Mouse (Mus musculus): ENCODE results near the gene Olfr980.
"Not testable (repeated sequence)": the region's sequence is repeated elsewhere in the genome, so short reads cannot be mapped to it uniquely, and the experiment has no call there.

Olfr980 gene

DNA sequence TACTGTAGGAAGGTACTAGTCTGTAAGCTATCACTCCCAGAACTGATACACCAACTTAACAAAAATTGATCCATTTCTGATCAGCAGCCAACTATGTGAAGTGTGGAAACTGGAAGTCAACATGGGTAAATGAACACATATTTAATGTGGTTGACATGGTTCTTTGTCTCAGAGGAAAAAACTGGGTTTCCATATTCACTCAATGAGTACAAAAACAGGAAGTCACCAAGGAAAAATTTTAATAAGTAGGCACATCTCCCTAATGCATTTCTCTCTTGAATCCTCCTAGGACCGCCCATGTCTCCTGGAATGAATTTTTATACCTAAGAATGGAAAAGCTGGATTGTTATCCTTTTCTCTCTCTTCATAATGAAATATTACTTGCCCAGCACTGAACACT, at the start of gene Olfr980:
TSS of gene Olfr980 (minus strand) at position 101 of the 400 bp plus-strand sequence.
- DNase-seq (ENCODE audit: low spot score in 2 of 2), result no peak

DNA sequence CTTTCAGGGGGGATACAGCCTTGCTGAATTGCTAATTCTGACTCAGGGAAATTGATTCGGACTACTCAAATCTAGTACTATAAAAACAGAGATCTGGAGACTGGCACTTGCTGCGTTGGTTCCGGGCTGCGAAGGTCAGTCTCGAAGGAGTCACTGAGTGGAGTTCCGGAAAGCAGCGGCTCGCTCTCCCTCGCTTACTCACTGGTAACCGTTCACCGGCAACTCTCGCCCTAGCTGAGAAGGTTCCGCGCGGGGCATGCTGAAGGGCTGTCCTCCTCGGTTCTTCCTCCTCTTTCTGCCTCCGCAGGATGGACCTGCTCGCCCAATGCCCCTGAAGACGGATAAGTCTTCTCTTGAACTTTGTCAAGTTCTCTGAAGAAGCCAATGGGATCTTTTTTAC, 40.8 kb upstream of the Olfr980 start:
- no peak for DNase-seq (ENCODE audit: low spot score in 2 of 2)

DNA sequence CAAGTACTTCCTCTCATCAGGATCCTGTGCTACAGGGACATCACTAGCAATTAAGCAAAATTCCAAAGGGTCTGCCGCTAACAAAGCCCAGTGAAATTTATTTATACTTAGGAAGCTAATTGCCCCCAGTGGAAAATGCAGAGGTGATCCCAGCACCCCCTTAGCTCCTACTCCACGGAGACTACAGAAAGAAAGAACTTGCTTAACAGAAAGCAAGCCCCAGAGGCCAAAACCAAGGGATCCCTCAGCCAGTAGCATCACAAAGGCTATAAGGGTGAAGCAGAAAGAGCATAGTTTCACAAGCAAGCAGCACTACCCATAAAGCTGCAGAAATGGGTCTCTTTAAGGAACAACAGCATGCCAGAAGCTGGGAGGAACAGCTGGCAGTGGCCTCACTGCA, 11.8 kb upstream of the Olfr980 start, which contains the start of gene Olfr981:
TSS of gene Olfr981 (plus strand) at position 301 of the 400 bp plus-strand sequence.
- DNase-seq (ENCODE audit: low spot score in 2 of 2), result no peak

DNA sequence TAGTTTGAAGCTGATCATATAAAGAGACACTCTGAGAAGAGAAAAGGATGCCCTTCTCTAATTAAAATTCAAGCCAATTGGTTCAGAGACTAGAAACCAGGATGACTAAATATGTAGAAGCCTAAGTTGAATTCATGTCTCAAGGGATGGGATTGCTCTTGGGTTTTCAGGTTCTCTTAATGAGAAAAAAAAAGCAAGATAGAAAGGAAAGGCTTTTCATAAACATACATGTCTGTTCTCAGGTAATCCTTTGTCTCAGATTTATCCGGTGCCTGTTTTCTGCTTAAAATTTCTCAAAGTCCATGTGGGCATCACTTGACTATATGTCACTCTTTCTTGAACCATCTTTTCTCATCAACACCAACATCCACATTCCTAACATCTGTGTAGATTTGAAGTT, 6.0 kb downstream of the Olfr980 start, which contains the start of gene Olfr979:
TSS of gene Olfr979 (minus strand) at position 101 of the 400 bp plus-strand sequence.
- DNase-seq (ENCODE audit: low spot score in 2 of 2), result no peak

DNA sequence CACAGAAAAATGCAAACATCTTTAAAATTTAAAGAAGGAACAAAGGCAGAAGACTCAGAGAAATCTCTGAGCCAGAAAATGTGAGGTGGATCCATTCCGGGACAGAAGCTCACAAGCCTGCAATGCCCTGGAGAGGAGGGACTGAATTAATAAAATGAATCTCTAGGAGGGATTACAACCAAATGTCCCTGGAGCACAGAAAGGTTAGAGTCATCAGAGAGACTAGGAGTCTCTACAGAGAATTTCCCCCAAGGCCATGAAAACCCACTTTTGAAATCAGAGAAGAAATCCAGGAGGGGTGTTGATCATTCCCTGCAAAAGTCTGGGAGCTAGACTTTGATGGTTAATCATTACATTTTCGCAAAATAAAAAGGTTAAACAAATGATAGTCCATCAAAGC, 17.6 kb downstream of the Olfr980 start, which contains the start of gene Olfr978:
TSS of gene Olfr978 (plus strand) at position 301 of the 400 bp plus-strand sequence.
- DNase-seq (ENCODE audit: low spot score in 2 of 2), result no peak

DNA sequence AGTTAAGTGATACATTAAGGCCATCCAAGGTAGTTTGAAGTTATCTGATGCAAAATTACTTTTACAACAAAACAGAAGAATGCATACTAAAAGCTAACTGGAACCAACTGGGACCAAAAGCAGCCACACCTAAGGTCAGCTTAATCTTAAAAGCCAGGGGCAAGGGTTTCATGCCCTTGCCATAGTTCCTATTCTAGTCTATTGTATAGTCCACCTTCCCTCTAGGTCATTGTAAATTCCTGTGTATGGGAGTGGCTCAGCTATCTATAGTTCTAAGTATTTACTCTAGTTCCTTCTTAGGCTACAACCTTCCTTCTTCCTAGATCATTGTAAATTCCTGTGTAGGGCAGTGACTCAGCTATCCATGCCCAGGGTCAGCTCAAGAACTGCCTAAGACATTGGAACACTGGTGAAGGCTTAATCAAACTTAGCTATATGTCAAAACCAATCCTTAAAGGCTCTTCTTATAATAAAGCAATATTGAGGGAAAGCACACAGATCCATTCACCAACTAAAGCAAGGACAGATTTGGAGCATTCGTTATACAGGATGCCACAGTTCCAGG, 32.7 kb downstream of the Olfr980 start:
- not testable (repeated sequence) for DNase-seq (ENCODE audit: low spot score in 2 of 2)

DNA sequence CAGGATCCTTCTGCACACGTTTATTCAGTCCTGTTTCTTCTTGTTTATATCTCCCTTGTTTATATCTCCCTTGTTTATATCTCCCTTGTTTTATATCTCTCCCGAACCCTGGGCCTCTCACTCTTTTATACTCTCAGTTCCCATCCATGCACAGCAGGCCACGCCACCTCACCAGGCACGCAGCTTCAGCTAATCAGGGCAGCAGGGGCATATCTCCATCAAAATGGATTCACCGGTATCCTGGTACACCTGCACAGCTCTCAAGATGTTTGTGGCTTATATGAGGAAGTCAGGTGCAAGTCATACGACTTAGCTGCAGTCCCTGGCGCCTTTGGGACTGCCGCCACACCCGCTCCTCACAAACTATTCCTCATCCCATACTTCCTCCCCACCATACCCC, 48.3 kb downstream of the Olfr980 start, which contains the start of gene Olfr976:
TSS of gene Olfr976 (minus strand) at position 101 of the 400 bp plus-strand sequence.
- not testable (repeated sequence) for DNase-seq (ENCODE audit: low spot score in 2 of 2)

All from right cerebral cortex, postnatal 36 days (tissue).